Mouse (Mus musculus): ENCODE results near the gene Mgrn1. TPM values are rescaled to one million over a fixed set of nuclear protein-coding genes. Genes with fewer than 3 reads are reported as not detected.

Gene Mgrn1
- total and polyA plus RNA-seq, 3 experiments: 8.4 to 25.0 TPM; not detected in 1

GRCm38 (mm10) chr16:4913783-4914735 is 28.0 kb downstream of the Mgrn1 start:
- Histone ChIP-seq H3K27ac (ENCODE audit: control insufficient read depth, low read depth, low read length) (no peak overlapping the region), H3K79me2 (ENCODE audit: control insufficient read depth, insufficient read depth, low read length, poor library complexity) (no peaks in the 10 kb centered on the region), H3K36me3 (ENCODE audit: control insufficient read depth in 1 of 2, insufficient read depth in 2 of 2, low read length in 2 of 2) (no peaks in the 10 kb centered on the region; a peak in 1 of 4 replicates), H3K4me1 (ENCODE audit: control insufficient read depth in 1 of 2, insufficient read depth in 2 of 2, low read length in 2 of 2) (no peaks in the 10 kb centered on the region), H3K4me3 (ENCODE audit: control insufficient read depth in 1 of 2, insufficient read depth in 1 of 2, low read depth in 2 of 2, low read length in 2 of 2) (no peak overlapping the region), H3K9me3 (replicated peaks; ENCODE audit: insufficient read depth, low read length) (no peaks in the 10 kb centered on the region), H3K9ac (ENCODE audit: control insufficient read depth, low read depth, low read length, poor library complexity, severe bottlenecking) (no peak overlapping the region), H3K27me3 (ENCODE audit: control insufficient read depth in 1 of 2, insufficient read depth in 2 of 2, low read length in 2 of 2) (no peaks in the 10 kb centered on the region)
- peak; percentile 69 for DNase-seq (ENCODE audit: low read depth, low spot score)
- TF ChIP-seq RAD21 (IDR thresholded peaks at IDR 0.05; ENCODE audit: low read depth, low read length): peak; percentile 84
- TF ChIP-seq CTCF (IDR thresholded peaks at IDR 0.05 in 2 of 3, conservative IDR thresholded peaks at IDR 0.05 in 1 of 3; ENCODE audit: control insufficient read depth in 1 of 3, insufficient read depth in 1 of 3, low read depth in 2 of 3, low read length in 3 of 3, poor library complexity in 1 of 3, severe bottlenecking in 1 of 3): peak; percentile 75 to 96 (median 88)
- no peak for TF ChIP-seq USF1 (IDR thresholded peaks at IDR 0.05; ENCODE audit: low read depth, low read length)
- peak; percentile 92 for TF ChIP-seq ZNF384 (IDR thresholded peaks at IDR 0.05; ENCODE audit: low read depth, low read length)
- peak; percentile 53 for TF ChIP-seq ZC3H11A (IDR thresholded peaks at IDR 0.05; ENCODE audit: low read depth, low read length)
- no peak for TF ChIP-seq CHD2 (IDR thresholded peaks at IDR 0.05; ENCODE audit: low read length)
- TF ChIP-seq SMC3 (IDR thresholded peaks at IDR 0.05; ENCODE audit: low read depth, low read length): peak; percentile 78
- no peak for TF ChIP-seq POLR2AphosphoS2 (IDR thresholded peaks at IDR 0.05; ENCODE audit: low read length)

- no peak for DNase-seq (ENCODE audit: low read depth, low spot score)
- no peak overlapping the region for H3K27ac ChIP-seq (ENCODE audit: control insufficient read depth, low read depth, low read length)
- H3K27me3 ChIP-seq (ENCODE audit: control insufficient read depth in 1 of 2, insufficient read depth in 2 of 2, low read length in 2 of 2): no peaks in the 10 kb centered on the region
- H3K9ac ChIP-seq (ENCODE audit: control insufficient read depth, low read depth, low read length, poor library complexity, severe bottlenecking): no peak overlapping the region
- no peaks in the 10 kb centered on the region for H3K9me3 ChIP-seq (replicated peaks; ENCODE audit: insufficient read depth, low read length)
- no peaks in the 10 kb centered on the region for H3K79me2 ChIP-seq (ENCODE audit: control insufficient read depth, insufficient read depth, low read length, poor library complexity)
- TF ChIP-seq NELFE (IDR thresholded peaks at IDR 0.05; ENCODE audit: low read depth, low read length): no peak
- no peak for TF ChIP-seq POLR2A (IDR thresholded peaks at IDR 0.05; ENCODE audit: control insufficient read depth in 1 of 2, insufficient read depth in 1 of 2, low read depth in 1 of 2, low read length in 2 of 2, poor library complexity in 1 of 2)
- TF ChIP-seq POLR2AphosphoS5 (IDR thresholded peaks at IDR 0.05; ENCODE audit: borderline replicate concordance, low read depth, low read length): no peak
- TF ChIP-seq MEF2A (IDR thresholded peaks at IDR 0.05; ENCODE audit: extremely low read depth, insufficient replicate concordance, low read depth, low read length, poor library complexity, severe bottlenecking): no peak
- no peak for TF ChIP-seq MYB (IDR thresholded peaks at IDR 0.05; ENCODE audit: low read depth, low read length)
- no peak for TF ChIP-seq MYC (IDR thresholded peaks at IDR 0.05; ENCODE audit: low read depth, low read length)
- TF ChIP-seq NRF1 (IDR thresholded peaks at IDR 0.05; ENCODE audit: insufficient read depth, low read depth, low read length, poor library complexity, severe bottlenecking): no peak
- no peak for TF ChIP-seq TAL1 (IDR thresholded peaks at IDR 0.05; ENCODE audit: low read length)
- no peak for TF ChIP-seq MAX (IDR thresholded peaks at IDR 0.05; ENCODE audit: low read length)
- TF ChIP-seq RCOR1 (IDR thresholded peaks at IDR 0.05; ENCODE audit: low read depth, low read length): no peak
- TF ChIP-seq CTCF (IDR thresholded peaks at IDR 0.05 in 2 of 3, conservative IDR thresholded peaks at IDR 0.05 in 1 of 3; ENCODE audit: control insufficient read depth in 1 of 3, insufficient read depth in 1 of 3, low read depth in 2 of 3, low read length in 3 of 3, poor library complexity in 1 of 3, severe bottlenecking in 1 of 3): no peak
- no peak for TF ChIP-seq CHD2 (IDR thresholded peaks at IDR 0.05; ENCODE audit: low read length)
- TF ChIP-seq MAFK (IDR thresholded peaks at IDR 0.05; ENCODE audit: borderline replicate concordance, low read depth, low read length): no peak
- no peak for TF ChIP-seq GATA1 (IDR thresholded peaks at IDR 0.05; ENCODE audit: low read depth, low read length)
- TF ChIP-seq TBP (IDR thresholded peaks at IDR 0.05; ENCODE audit: low read depth, low read length): no peak
- TF ChIP-seq EP300 (IDR thresholded peaks at IDR 0.05; ENCODE audit: low read depth in 1 of 2, low read length in 2 of 2): no peak
- TF ChIP-seq ZNF384 (IDR thresholded peaks at IDR 0.05; ENCODE audit: low read depth, low read length): no peak
- TF ChIP-seq MXI1 (IDR thresholded peaks at IDR 0.05; ENCODE audit: low read depth, low read length): no peak
- no peaks in the 10 kb centered on the region for H3K4me1 ChIP-seq (ENCODE audit: control insufficient read depth in 1 of 2, insufficient read depth in 2 of 2, low read length in 2 of 2)
- no peaks in the 10 kb centered on the region; a peak in 1 of 4 replicates for H3K36me3 ChIP-seq (ENCODE audit: control insufficient read depth in 1 of 2, insufficient read depth in 2 of 2, low read length in 2 of 2)
- H3K4me3 ChIP-seq (ENCODE audit: control insufficient read depth in 1 of 2, insufficient read depth in 1 of 2, low read depth in 2 of 2, low read length in 2 of 2): no peak overlapping the region
These were observed 29.9 kb downstream of the Mgrn1 start for GRCm38 (mm10) chr16:4915931-4916330.
